Mouse (Mus musculus) heart, embryonic 15.5 days (tissue): Measurements from ENCODE around the gene Exosc8. TPM values are rescaled to one million over a fixed set of nuclear protein-coding genes. Genes with fewer than 3 reads are reported as not detected.

Experiments
- polyA plus RNA-seq: library from polyadenylated mRNA; unstranded; fragments of >200 nt; fragmentation: Nextera tagmentation; extraction: Ambion mirVana; gene quantifications from 2 replicates; pipeline ENCODE4 v1.2.1, GENCODE M21; 2015

Gene Exosc8
- polyA plus RNA-seq, 1 experiment from 2014 or later, result 61.5 TPM

Other genes starting within 250 kb of the Exosc8 start
- 58.3 and 60.7 TPM in 2 replicates for gene Supt20, start 42.6 kb downstream of the Exosc8 start, polyA plus RNA-seq
- 0.26 TPM in 1 of 2 replicates, not detected in the other for gene Gm21958, start 21.0 kb downstream of the Exosc8 start, polyA plus RNA-seq
- 32.9 and 34.5 TPM in 2 replicates for gene Alg5, start 146 bp upstream of the Exosc8 start, polyA plus RNA-seq
- gene Smad9, start 20.2 kb upstream of the Exosc8 start, polyA plus RNA-seq, result 0.63 and 0.86 TPM in 2 replicates
- 25.0 and 28.0 TPM in 2 replicates for gene Rfxap, start 72.4 kb upstream of the Exosc8 start, polyA plus RNA-seq
- gene Sertm1, start 180.5 kb upstream of the Exosc8 start, polyA plus RNA-seq, result 0.10 TPM in 2 replicates